Mouse (Mus musculus) neural tube, embryonic 12.5 days (tissue): ENCODE results near the gene Marveld2. TPM values are rescaled to one million over a fixed set of nuclear protein-coding genes. Genes with fewer than 3 reads are reported as not detected.

ENCODE experiments used
- ATAC-seq: fragments of 200-750 bp; cut with Nextera tagmentation; 2 replicates; pipeline ENCODE4 v1.8.0; 2017; ENCODE audit warnings: low read depth, mild to moderate bottlenecking, moderate TSS enrichment, moderate library complexity; ENCODE audit not compliant: low FRiP score
- H3K27ac ChIP-seq: fragments of 300-500 bp; sonication (generic); 2 replicates; pipeline ENCODE4 v1.5.1; 2016
- H3K27me3 ChIP-seq: fragments of 300-500 bp; sonication (generic); replicated peaks from 2 replicates; pipeline ENCODE4 v1.6.1; 2016; ENCODE audit warnings: mild to moderate bottlenecking
- H3K36me3 ChIP-seq: fragments of 300-500 bp; sonication (generic); 2 replicates; pipeline ENCODE4 v1.6.1; 2016; ENCODE audit warnings: mild to moderate bottlenecking
- H3K4me1 ChIP-seq: fragments of 300-500 bp; sonication (generic); 2 replicates; pipeline ENCODE4 v1.6.1; 2016
- H3K4me2 ChIP-seq: fragments of 300-500 bp; sonication (generic); replicated peaks from 2 replicates; pipeline ENCODE4 v1.6.1; 2016; ENCODE audit warnings: mild to moderate bottlenecking
- H3K4me3 ChIP-seq: fragments of 300-500 bp; sonication (generic); 2 replicates; pipeline ENCODE4 v1.5.1; 2016
- H3K9ac ChIP-seq: fragments of 300-500 bp; sonication (generic); 2 replicates; pipeline ENCODE4 v1.6.1; 2016; ENCODE audit warnings: mild to moderate bottlenecking
- H3K9me3 ChIP-seq: fragments of 300-500 bp; sonication (generic); 2 replicates; pipeline ENCODE4 v1.6.1; 2016; ENCODE audit warnings: mild to moderate bottlenecking
- WGBS: fragments of 180-500 bp; shearing (Covaris S2); methylation state at CpG from one replicate; pipeline ENCODE4 v1.1.7; 2016; 5-methylcytosine and 5-hydroxymethylcytosine counted together
- polyA plus RNA-seq: library from polyadenylated mRNA; unstranded; fragments of >200 nt; fragmentation: Nextera tagmentation; extraction: Ambion mirVana; gene quantifications from 2 replicates; pipeline ENCODE4 v1.2.1, GENCODE M21; 2016

Marveld2 gene
- polyA plus RNA-seq, 1 experiment from 2014 or later: 2.1 TPM

GRCm38 (mm10) chr13:100553042-100553437, 63.7 kb downstream of the Marveld2 start:
- no peak overlapping the region for H3K9ac ChIP-seq
- H3K9me3 ChIP-seq: no peaks in the 10 kb centered on the region
- H3K36me3 ChIP-seq: no peaks in the 10 kb centered on the region
- no peak overlapping the region for H3K27ac ChIP-seq
- H3K4me3 ChIP-seq: peak overlapping the region; percentile 54
- peak overlapping the region; percentile 100 for H3K4me2 ChIP-seq
- no peak for ATAC-seq
- WGBS: 6% methylated on average over 12 of the region's 12 CpGs
- H3K27me3 ChIP-seq: peaks cover 46% of the 10 kb centered on the region
- peaks cover 19% of the 10 kb centered on the region for H3K4me1 ChIP-seq

- H3K4me1 ChIP-seq: peaks cover 19% of the 10 kb centered on the region
- peaks cover 46% of the 10 kb centered on the region for H3K27me3 ChIP-seq
- H3K4me3 ChIP-seq: peak within 1 kb of the TSS; percentile 54
- H3K9me3 ChIP-seq: no peaks in the 10 kb centered on the region
- H3K27ac ChIP-seq: no peak within 1 kb of the TSS
- peak within 1 kb of the TSS; percentile 49 for H3K9ac ChIP-seq
- no peaks in the 10 kb centered on the region for H3K36me3 ChIP-seq
- H3K4me2 ChIP-seq: peak within 1 kb of the TSS; percentile 100
- ATAC-seq: peak; percentile 65
- WGBS: under 1% methylated on average over 45 of the region's 45 CpGs
These were observed 64.3 kb downstream of the Marveld2 start, which contains the start of gene Ocln for GRCm38 (mm10) chr13:100552369-100553041. Ocln (minus strand) TSS chr13:100552718.

DNA sequence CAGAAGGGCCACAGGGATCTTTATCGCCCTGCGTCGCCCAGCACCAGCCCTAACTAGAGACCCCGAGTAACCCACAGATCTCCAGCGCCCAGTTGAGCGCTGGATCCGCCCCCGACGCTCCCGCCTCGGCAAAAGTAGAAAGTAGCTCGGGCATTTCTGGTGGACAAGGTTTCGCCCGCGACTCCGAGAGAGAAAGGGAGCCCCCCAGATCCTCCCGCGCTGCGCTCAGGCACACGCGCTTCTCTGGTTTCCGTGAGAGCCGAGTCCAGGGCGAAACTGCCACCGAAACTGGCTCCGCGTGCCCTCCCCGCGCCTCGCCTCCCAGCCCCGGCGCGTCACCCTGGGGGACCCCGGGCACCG, 64.8 kb downstream of the Marveld2 start:
- Histone ChIP-seq H3K27me3 (peaks cover 46% of the 10 kb centered on the region), H3K36me3 (no peaks in the 10 kb centered on the region), H3K27ac (no peak overlapping the region), H3K4me2 (peak overlapping the region; percentile 100), H3K4me1 (peaks cover 19% of the 10 kb centered on the region), H3K9ac (peak overlapping the region; percentile 49), H3K4me3 (peak overlapping the region; percentile 54), H3K9me3 (no peaks in the 10 kb centered on the region)
- peak; percentile 44; the same call in 1 of the 2 replicates for ATAC-seq
- WGBS: under 1% methylated on average over 35 of the region's 35 CpGs

- ATAC-seq: no peak
- 0 out of 2 replicates have a peak overlapping the region, but pooled peaks have one; percentile 49 for H3K9ac ChIP-seq
- H3K4me3 ChIP-seq: peak overlapping the region; percentile 54
- no peak overlapping the region for H3K27ac ChIP-seq
- H3K9me3 ChIP-seq: no peaks in the 10 kb centered on the region
- WGBS: under 1% methylated on average over 41 of the region's 41 CpGs
- no peaks in the 10 kb centered on the region for H3K36me3 ChIP-seq
- H3K27me3 ChIP-seq: peaks cover 46% of the 10 kb centered on the region
- H3K4me1 ChIP-seq: peaks cover 19% of the 10 kb centered on the region
- peak overlapping the region; percentile 100 for H3K4me2 ChIP-seq
These were observed 65.3 kb downstream of the Marveld2 start for GRCm38 (mm10) chr13:100551371-100552008.

DNA sequence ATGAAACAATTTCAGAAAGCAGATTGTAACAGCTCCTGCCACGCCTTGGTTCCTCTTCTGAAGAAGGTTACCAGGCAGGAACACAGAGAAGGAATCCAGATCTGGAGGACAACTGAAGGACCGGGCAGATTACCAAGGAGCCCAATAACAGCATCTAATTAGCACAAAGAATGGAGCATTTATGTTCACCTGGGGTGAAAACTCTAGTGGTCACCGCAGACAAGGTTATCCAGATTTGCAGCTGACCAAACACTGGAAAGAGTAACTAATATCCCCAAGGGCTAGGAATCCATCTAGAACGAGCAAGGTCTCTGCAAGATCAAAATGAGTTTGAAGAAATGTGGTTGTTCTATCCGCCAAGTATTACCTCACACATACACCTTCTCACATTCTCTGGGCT, 69.5 kb downstream of the Marveld2 start:
- no peak overlapping the region for H3K9ac ChIP-seq
- 79% methylated on average over 5 of the region's 5 CpGs for WGBS
- H3K9me3 ChIP-seq: no peaks in the 10 kb centered on the region
- H3K4me1 ChIP-seq: peaks cover 11% of the 10 kb centered on the region
- H3K27ac ChIP-seq: no peak overlapping the region
- H3K4me3 ChIP-seq: no peak overlapping the region
- H3K27me3 ChIP-seq: peaks cover 24% of the 10 kb centered on the region
- no peak overlapping the region for H3K4me2 ChIP-seq
- ATAC-seq: no peak
- H3K36me3 ChIP-seq: no peaks in the 10 kb centered on the region

Other genes starting within 250 kb of the Marveld2 start
- 0.06 TPM in 1 of 2 replicates, not detected in the other for gene Naip1, start 164.1 kb downstream of the Marveld2 start, polyA plus RNA-seq
- 75.2 and 81.9 TPM in 2 replicates for gene Gtf2h2, start 124.4 kb downstream of the Marveld2 start, polyA plus RNA-seq
- gene Ocln, start 64.3 kb downstream of the Marveld2 start, polyA plus RNA-seq: 1.6 and 1.8 TPM in 2 replicates
- gene Ak6, start 34.0 kb upstream of the Marveld2 start, polyA plus RNA-seq: 288 and 293 TPM in 2 replicates
- gene Rad17, start 34.1 kb upstream of the Marveld2 start, polyA plus RNA-seq: 20.9 and 24.0 TPM in 2 replicates
- 21.6 and 23.0 TPM in 2 replicates for gene Taf9, start 34.6 kb upstream of the Marveld2 start, polyA plus RNA-seq
- gene Ccdc125, start 52.7 kb upstream of the Marveld2 start, polyA plus RNA-seq: 2.0 and 2.3 TPM in 2 replicates
- 63.5 and 65.4 TPM in 2 replicates for gene Cdk7, start 114.0 kb upstream of the Marveld2 start, polyA plus RNA-seq
- gene Mrps36, start 127.7 kb upstream of the Marveld2 start, polyA plus RNA-seq: 135 and 144 TPM in 2 replicates
- gene Cenph, start 158.9 kb upstream of the Marveld2 start, polyA plus RNA-seq: 27.8 and 27.9 TPM in 2 replicates
- 197 and 198 TPM in 2 replicates for gene Ccnb1, start 169.6 kb upstream of the Marveld2 start, polyA plus RNA-seq
- 42.2 and 43.7 TPM in 2 replicates for gene Slc30a5, start 216.5 kb upstream of the Marveld2 start, polyA plus RNA-seq